Mouse (Mus musculus): ENCODE measurements around the gene Mettl7a2. TPM values are rescaled to one million over a fixed set of nuclear protein-coding genes. Genes with fewer than 3 reads are reported as not detected.

Gene Mettl7a2
- polyA plus RNA-seq, 1 experiment from 2014 or later = not detected

- H3K9me3 ChIP-seq = no peaks in the 10 kb centered on the region
- H3K27ac ChIP-seq (replicated peaks) = no peak overlapping the region
- 83% methylated on average over 14 of the region's 14 CpGs for WGBS
- H3K4me1 ChIP-seq = 0 out of 2 replicates have a peak, but pooled peaks cover 4% of the 10 kb centered on the region
- no peak for ATAC-seq (ENCODE audit: extremely low read depth, insufficient number of reproducible peaks, low FRiP score, low TSS enrichment)
- H3K27me3 ChIP-seq (replicated peaks) = no peaks in the 10 kb centered on the region
- H3K36me3 ChIP-seq = peaks cover 94% of the 10 kb centered on the region
- no peak overlapping the region for H3K4me3 ChIP-seq
- no peak overlapping the region for H3K9ac ChIP-seq
- no peak overlapping the region for H3K4me2 ChIP-seq
Observed at GRCm38 (mm10) chr15:100402347-100402746, 49.3 kb downstream of the Mettl7a2 start.

- H3K9me3 ChIP-seq = no peaks in the 10 kb centered on the region
- H3K27ac ChIP-seq (replicated peaks) = no peak overlapping the region
- peaks cover 94% of the 10 kb centered on the region for H3K36me3 ChIP-seq
- no peak overlapping the region for H3K9ac ChIP-seq
- H3K4me1 ChIP-seq = 0 out of 2 replicates have a peak, but pooled peaks cover 4% of the 10 kb centered on the region
- no peak overlapping the region for H3K4me2 ChIP-seq
- no peak overlapping the region for H3K4me3 ChIP-seq
- no peaks in the 10 kb centered on the region for H3K27me3 ChIP-seq (replicated peaks)
- 83% methylated on average over 4 of the region's 4 CpGs for WGBS
- no peak for ATAC-seq (ENCODE audit: extremely low read depth, insufficient number of reproducible peaks, low FRiP score, low TSS enrichment)
Observed at GRCm38 (mm10) chr15:100402798-100403197, 49.8 kb downstream of the Mettl7a2 start.

GRCm38 (mm10) chr15:100403318-100404000, 50.5 kb downstream of the Mettl7a2 start:
- H3K36me3 ChIP-seq = peaks cover 94% of the 10 kb centered on the region

GRCm38 (mm10) chr15:100406088-100406487, 53.1 kb downstream of the Mettl7a2 start:
- Histone ChIP-seq H3K9ac (no peak overlapping the region), H3K27ac (replicated peaks) (0 out of 2 replicates have a peak overlapping the region, but pooled peaks have one; percentile 3), H3K27me3 (replicated peaks) (no peaks in the 10 kb centered on the region), H3K4me1 (0 out of 2 replicates have a peak, but pooled peaks cover 4% of the 10 kb centered on the region), H3K36me3 (peaks cover 89% of the 10 kb centered on the region), H3K9me3 (no peaks in the 10 kb centered on the region), H3K4me3 (no peak overlapping the region), H3K4me2 (no peak overlapping the region)
- ATAC-seq (ENCODE audit: extremely low read depth, insufficient number of reproducible peaks, low FRiP score, low TSS enrichment) = no peak
- 60% methylated on average over 5 of the region's 5 CpGs for WGBS

More at GRCm38 (mm10) chr15:100403318-100404000, 50.5 kb downstream of the Mettl7a2 start:
- WGBS = 90% methylated on average over 16 of the region's 16 CpGs
- Histone ChIP-seq H3K27me3 (replicated peaks) (no peaks in the 10 kb centered on the region), H3K9ac (no peak overlapping the region), H3K4me1 (0 out of 2 replicates have a peak, but pooled peaks cover 4% of the 10 kb centered on the region), H3K9me3 (no peaks in the 10 kb centered on the region), H3K4me3 (no peak overlapping the region), H3K27ac (replicated peaks) (no peak overlapping the region), H3K4me2 (no peak overlapping the region)
- ATAC-seq (ENCODE audit: extremely low read depth, insufficient number of reproducible peaks, low FRiP score, low TSS enrichment) = no peak

- peak; percentile 69; the same call in 1 of the 2 replicates for ATAC-seq (ENCODE audit: extremely low read depth, insufficient number of reproducible peaks, low FRiP score, low TSS enrichment)
- no peak overlapping the region for H3K9ac ChIP-seq
- WGBS = 57% methylated on average over 14 of the region's 14 CpGs
Observed at GRCm38 (mm10) chr15:100410918-100411672, 58.1 kb downstream of the Mettl7a2 start.

More at GRCm38 (mm10) chr15:100410918-100411672, 58.1 kb downstream of the Mettl7a2 start:
- no peaks in the 10 kb centered on the region for H3K9me3 ChIP-seq
- H3K4me3 ChIP-seq = no peak overlapping the region
- H3K4me2 ChIP-seq = peak overlapping the region; percentile 33
- H3K36me3 ChIP-seq = peaks cover 49% of the 10 kb centered on the region
- H3K27me3 ChIP-seq (replicated peaks) = no peaks in the 10 kb centered on the region
- peaks cover 34% of the 10 kb centered on the region for H3K4me1 ChIP-seq
- H3K27ac ChIP-seq (replicated peaks) = peak overlapping the region; percentile 39; the same call in 1 of the 2 replicates

Other genes starting within 250 kb of the Mettl7a2 start
- gene Atf1, start 125.4 kb upstream of the Mettl7a2 start, polyA plus RNA-seq (2015; fragmentation: Nextera tagmentation; extraction: Ambion mirVana) = 30.3 and 34.4 TPM in 2 replicates
- not detected in 2 replicates for gene Tmprss12, start 72.4 kb upstream of the Mettl7a2 start, polyA plus RNA-seq (2015; fragmentation: Nextera tagmentation; extraction: Ambion mirVana)
- 3.1 and 3.3 TPM in 2 replicates for gene Mettl7a1, start 49.1 kb upstream of the Mettl7a2 start, polyA plus RNA-seq (2015; fragmentation: Nextera tagmentation; extraction: Ambion mirVana)
- gene Mettl7a3, start 18.3 kb upstream of the Mettl7a2 start, polyA plus RNA-seq (2015; fragmentation: Nextera tagmentation; extraction: Ambion mirVana) = not detected in 2 replicates
- gene Methig1, start 51 bp upstream of the Mettl7a2 start, polyA plus RNA-seq (2015; fragmentation: Nextera tagmentation; extraction: Ambion mirVana) = not detected in 2 replicates
- not detected in 2 replicates for gene Higd1c, start 11.3 kb downstream of the Mettl7a2 start, polyA plus RNA-seq (2015; fragmentation: Nextera tagmentation; extraction: Ambion mirVana)
- gene Gm5475, start 68.9 kb downstream of the Mettl7a2 start, polyA plus RNA-seq (2015; fragmentation: Nextera tagmentation; extraction: Ambion mirVana) = 0.05 TPM in 1 of 2 replicates, not detected in the other
- 12.8 and 13.2 TPM in 2 replicates for gene Slc11a2, start 71.9 kb downstream of the Mettl7a2 start, polyA plus RNA-seq (2015; fragmentation: Nextera tagmentation; extraction: Ambion mirVana)
- 15.3 and 15.8 TPM in 2 replicates for gene Letmd1, start 115.8 kb downstream of the Mettl7a2 start, polyA plus RNA-seq (2015; fragmentation: Nextera tagmentation; extraction: Ambion mirVana)
- 8.7 and 8.9 TPM in 2 replicates for gene Csrnp2, start 142.3 kb downstream of the Mettl7a2 start, polyA plus RNA-seq (2015; fragmentation: Nextera tagmentation; extraction: Ambion mirVana)
- gene Tfcp2, start 198.8 kb downstream of the Mettl7a2 start, polyA plus RNA-seq (2015; fragmentation: Nextera tagmentation; extraction: Ambion mirVana) = 19.2 and 20.6 TPM in 2 replicates
- 4.4 and 5.6 TPM in 2 replicates for gene Pou6f1, start 246.8 kb downstream of the Mettl7a2 start, polyA plus RNA-seq (2015; fragmentation: Nextera tagmentation; extraction: Ambion mirVana)

Measured in heart, embryonic 13.5 days (tissue).